Mouse (Mus musculus): ENCODE results near the gene Xpo5. TPM values are rescaled to one million over a fixed set of nuclear protein-coding genes. Genes with fewer than 3 reads are reported as not detected.

The Xpo5 gene
- polyA plus RNA-seq (2012; rRNA removed): 52.9 and 58.6 TPM in 2 replicates

DNA sequence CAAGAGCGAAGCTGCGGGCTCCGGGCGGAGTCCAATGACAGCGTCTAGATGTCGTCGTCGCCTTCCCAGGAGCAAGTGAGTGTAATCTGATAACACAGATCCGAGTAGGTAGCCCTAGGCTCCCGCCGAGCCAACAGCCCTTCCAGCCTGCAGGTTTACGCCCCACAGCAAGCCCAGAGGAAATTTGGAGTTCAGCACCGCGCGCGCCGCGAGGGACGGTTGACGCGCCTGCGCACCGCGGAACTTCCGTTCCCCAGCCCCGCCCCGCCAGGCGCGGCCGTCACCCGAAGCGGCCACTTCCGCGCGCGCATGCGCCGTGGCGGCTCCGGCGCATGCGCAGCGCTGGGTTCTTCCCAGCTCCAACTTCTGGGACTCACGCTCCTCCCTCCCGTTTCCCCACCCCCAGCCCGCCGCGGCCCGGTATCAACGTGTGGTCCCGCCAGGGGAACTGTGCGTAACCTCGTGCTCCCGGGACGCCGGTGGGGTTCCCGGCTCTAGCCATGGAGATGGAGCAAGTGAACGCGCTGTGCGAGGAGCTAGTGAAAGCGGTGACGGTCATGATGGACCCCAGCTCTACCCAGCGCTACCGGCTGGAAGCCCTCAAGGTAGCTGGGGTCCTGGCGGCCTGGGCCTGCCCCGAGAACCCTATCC is at the start of gene Xpo5, which contains the start of gene Polh:
Gene Xpo5, plus strand, starts transcription at position 362 of the 651 bp plus-strand sequence.
Gene Polh, minus strand, starts transcription at position 225 of the 651 bp plus-strand sequence.

GRCm38 (mm10) chr17:46152847-46153782 is 49.5 kb upstream of the Xpo5 start, which contains the start of gene Mad2l1bp:
TSS of gene Mad2l1bp (minus strand) at chr17:46153553.

DNA sequence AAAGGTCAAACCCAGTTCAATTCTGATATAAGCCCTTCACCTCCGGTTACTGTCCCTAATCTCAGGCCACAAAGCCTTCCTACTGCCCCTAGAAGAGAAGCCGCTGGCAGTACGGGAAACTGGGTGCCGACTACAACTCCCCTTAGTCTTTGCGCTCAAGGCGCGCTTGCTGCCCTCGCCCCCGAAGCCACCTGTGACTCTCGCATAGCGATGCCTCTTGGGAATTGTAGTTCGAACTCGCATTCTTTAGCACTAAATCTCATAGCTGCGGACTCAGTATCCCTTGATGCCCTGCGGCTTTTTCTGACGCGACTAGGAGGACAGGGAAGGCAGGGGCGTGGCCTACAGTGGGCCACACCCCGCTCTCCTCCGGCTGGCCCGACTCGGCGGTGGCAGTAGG is 41.9 kb upstream of the Xpo5 start, which contains the start of gene Gtpbp2:
Gene Gtpbp2, plus strand, starts transcription at position 347 of the 400 bp plus-strand sequence.

DNA sequence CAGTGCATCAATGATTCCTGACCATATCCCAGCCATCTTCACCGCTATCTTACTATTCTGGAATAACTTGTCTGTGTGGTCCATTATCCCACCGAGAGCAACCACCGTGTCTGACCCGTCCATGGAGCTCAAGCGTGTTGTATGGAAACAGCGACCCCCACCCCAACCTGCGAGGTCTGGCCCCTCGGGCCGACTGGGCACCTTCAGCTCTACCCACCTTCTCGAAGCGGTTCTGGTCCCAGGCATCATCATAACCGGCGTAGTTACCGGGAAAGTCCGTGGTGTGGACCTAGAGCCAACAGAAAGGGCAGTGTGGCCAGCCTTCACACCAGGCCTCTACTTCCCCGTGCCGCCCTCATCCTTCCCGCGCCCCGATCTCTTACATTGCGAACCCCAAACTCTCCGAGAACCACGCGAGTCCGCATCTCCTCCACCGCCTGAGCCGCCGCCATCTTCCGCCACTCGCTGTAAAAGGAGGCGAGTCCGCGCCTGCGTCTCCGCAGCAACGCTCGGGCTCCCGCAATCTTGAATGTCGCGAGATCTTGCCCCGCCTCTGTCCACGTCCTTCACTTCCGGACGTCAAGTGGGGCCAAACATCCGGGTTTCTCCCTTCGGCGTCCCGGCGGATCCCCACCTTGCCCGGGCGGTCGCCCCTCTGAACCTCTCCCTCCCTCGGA is 45.1 kb downstream of the Xpo5 start, which contains the start of the genes Polr1c and Yipf3:
Gene Polr1c, minus strand, starts transcription at position 543 of the 677 bp plus-strand sequence.
Gene Yipf3, plus strand, starts transcription at position 569 of the 677 bp plus-strand sequence.

GRCm38 (mm10) chr17:46253452-46254084 is 51.0 kb downstream of the Xpo5 start, which contains the start of gene Lrrc73:
TSS of gene Lrrc73 (plus strand) at chr17:46253531.

GRCm38 (mm10) chr17:46282483-46283123 is 80.0 kb downstream of the Xpo5 start, which contains the start of gene Tjap1:
TSS of gene Tjap1 (minus strand) at chr17:46283026.

Other genes with a start within 250 kb of the Xpo5 start
- 163 and 165 TPM in 2 replicates for gene Vegfa, start 170.4 kb upstream of the Xpo5 start, polyA plus RNA-seq (2012; rRNA removed)
- gene Mrps18a, start 91.8 kb upstream of the Xpo5 start, polyA plus RNA-seq (2012; rRNA removed): 78.3 and 78.9 TPM in 2 replicates
- 9.8 and 12.0 TPM in 2 replicates for gene Rsph9, start 58.6 kb upstream of the Xpo5 start, polyA plus RNA-seq (2012; rRNA removed)
- 21.9 and 23.4 TPM in 2 replicates for gene Mad2l1bp, start 49.2 kb upstream of the Xpo5 start, polyA plus RNA-seq (2012; rRNA removed)
- gene Gtpbp2, start 41.8 kb upstream of the Xpo5 start, polyA plus RNA-seq (2012; rRNA removed): 146 and 153 TPM in 2 replicates
- 11.8 and 14.7 TPM in 2 replicates for gene Polh, start 137 bp upstream of the Xpo5 start, polyA plus RNA-seq (2012; rRNA removed)
- 143 and 173 TPM in 2 replicates for gene Polr1c, start 45.3 kb downstream of the Xpo5 start, polyA plus RNA-seq (2012; rRNA removed)
- 48.2 and 51.2 TPM in 2 replicates for gene Yipf3, start 45.3 kb downstream of the Xpo5 start, polyA plus RNA-seq (2012; rRNA removed)
- gene Lrrc73, start 50.7 kb downstream of the Xpo5 start, polyA plus RNA-seq (2012; rRNA removed): 3.9 and 4.7 TPM in 2 replicates
- 102 and 112 TPM in 2 replicates for gene Tjap1, start 80.2 kb downstream of the Xpo5 start, polyA plus RNA-seq (2012; rRNA removed)
- gene Dlk2, start 94.6 kb downstream of the Xpo5 start, polyA plus RNA-seq (2012; rRNA removed): 4.0 and 4.5 TPM in 2 replicates
- 10.2 and 11.6 TPM in 2 replicates for gene Abcc10, start 125.6 kb downstream of the Xpo5 start, polyA plus RNA-seq (2012; rRNA removed)
- 25.5 and 40.6 TPM in 2 replicates for gene Zfp318, start 180.9 kb downstream of the Xpo5 start, polyA plus RNA-seq (2012; rRNA removed)
- 2.4 and 2.9 TPM in 2 replicates for gene Crip3, start 226.1 kb downstream of the Xpo5 start, polyA plus RNA-seq (2012; rRNA removed)
- gene Slc22a7, start 235.7 kb downstream of the Xpo5 start, polyA plus RNA-seq (2012; rRNA removed): 0.05 TPM in 1 of 2 replicates, not detected in the other

Data from central nervous system, embryonic 11.5 days (tissue).